Mouse (Mus musculus) mouse trophoblast stem cell (cell line): Measurements from ENCODE around the gene Coil.

Experiments
- in situ Hi-C, 2 experiments: fragments of 300-500 bp; cut with MseI, MboI; formaldehyde crosslinking; loops; 2 replicates in 1 of 2; 3 replicates in 1 of 2; pipeline ENCODE4 v1.15.1; 2025

Gene Coil

DNA sequence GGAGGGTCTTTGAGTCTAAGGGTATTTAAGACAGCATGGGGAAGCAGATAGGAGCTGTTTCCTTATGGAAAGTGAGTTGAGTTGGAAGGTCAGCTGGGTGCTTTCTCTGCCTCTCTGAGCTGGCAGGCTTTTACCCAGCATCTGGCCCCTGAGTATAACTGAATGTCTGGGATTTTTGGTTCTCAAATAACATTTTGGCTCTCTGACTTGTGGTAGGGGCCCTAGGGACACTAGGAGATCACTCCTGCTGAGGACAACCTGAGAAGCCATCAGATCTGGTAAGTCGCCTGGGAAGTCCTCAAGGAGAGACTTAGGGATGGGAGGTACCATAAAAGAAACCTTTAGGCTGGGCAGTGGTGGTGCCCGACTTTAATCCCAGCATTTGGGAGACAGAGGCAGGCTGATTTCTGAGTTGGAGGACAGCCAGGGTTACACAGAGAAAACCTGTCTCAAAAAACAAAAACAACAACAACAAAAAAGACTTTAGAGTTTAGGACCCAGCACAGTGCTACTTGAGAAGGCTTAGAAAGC, at the start of gene Coil:
Gene Coil (plus strand): TSS at position 51 of the 531 bp plus-strand sequence.
- in situ Hi-C loops, result no loop called here

DNA sequence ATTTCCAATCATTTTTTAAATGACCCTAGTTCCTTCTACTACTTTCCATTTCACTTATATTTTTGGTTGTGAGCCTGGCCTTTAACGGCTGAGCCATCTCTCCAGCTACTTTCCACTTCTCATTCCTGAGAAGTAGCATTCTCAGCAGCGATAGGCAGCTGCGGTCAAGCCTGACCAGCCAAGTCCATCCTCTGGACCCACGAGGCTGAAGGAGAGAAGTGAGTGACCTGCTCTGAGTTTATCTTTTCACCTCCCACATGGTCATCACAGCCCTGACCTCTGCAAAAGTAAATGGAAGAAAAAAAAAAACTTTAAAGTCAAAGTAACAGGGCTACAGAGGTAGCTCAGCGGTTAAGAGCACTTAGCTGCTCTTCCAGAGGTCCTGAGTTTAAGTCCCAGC, 43.5 kb upstream of the Coil start:
- in situ Hi-C loops, result no loop called here

GRCm38 (mm10) chr11:88931692-88932530, 38.1 kb upstream of the Coil start:
- in situ Hi-C loops, result no loop called here

DNA sequence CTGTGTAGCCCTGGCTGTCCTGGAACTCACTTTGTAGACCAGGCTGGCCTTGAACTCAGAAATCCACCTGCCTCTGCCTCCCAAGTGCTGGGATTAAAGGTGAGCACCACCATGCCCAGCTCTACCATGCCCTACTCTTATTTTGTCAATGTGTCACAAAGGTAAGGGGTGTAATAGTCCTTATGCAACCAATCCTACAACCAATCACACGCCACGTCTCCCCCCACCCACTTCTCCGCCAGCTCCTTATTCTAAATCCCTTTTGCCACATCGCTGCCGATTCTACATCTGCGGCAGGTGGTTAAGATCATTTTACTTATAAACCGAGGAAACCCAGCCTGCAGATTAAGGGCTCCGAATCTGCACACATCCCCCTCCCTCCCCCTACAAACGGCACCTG, 37.0 kb upstream of the Coil start:
- in situ Hi-C loops, result no loop called here

GRCm38 (mm10) chr11:88934089-88935000, 35.7 kb upstream of the Coil start:
- in situ Hi-C loops, result no loop called here

DNA sequence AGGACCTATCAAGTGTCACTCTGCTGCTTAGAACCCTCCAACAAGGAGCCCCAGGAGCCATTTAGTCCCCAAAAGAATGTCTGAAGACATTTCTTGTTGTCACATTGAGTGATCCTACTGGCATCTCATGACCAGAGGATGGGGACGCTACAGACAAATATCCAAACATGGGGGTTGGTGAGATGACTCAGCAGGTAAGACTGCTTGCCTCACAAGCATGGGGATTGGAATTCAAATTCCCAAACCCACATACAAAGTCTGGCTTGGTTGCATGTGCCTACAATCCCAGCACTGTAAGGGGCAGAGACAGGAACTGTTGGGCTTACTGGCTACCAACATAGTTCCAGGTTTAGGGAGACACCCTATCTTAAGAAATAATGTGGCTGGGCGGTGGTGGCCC, 32.2 kb upstream of the Coil start:
- in situ Hi-C loops, result no loop called here

- in situ Hi-C loops, result no loop called here
Observed at GRCm38 (mm10) chr11:88938770-88939169, 31.3 kb upstream of the Coil start.

GRCm38 (mm10) chr11:88939634-88940033, 30.4 kb upstream of the Coil start:
- in situ Hi-C loops, result no loop called here

DNA sequence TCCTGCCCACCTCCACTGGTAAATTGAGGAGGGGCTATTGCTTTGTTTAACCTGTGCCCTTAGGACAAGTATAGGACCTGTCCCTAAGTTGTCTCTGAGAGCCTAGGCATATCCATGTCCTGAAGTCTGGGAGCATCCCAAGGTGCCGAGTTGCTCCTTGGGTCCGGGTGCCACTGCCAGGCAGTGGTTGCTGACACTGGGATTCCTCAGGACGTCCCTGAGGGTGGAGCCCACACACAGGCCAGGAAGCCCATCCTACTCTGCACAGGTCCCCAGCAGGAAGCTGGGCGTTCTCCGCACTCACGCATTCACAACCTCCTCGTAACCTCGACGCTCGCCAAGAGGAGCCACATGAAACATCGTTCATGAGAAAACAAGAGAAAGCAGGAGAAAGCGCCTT, 28.6 kb upstream of the Coil start:
- in situ Hi-C loops, result no loop called here

DNA sequence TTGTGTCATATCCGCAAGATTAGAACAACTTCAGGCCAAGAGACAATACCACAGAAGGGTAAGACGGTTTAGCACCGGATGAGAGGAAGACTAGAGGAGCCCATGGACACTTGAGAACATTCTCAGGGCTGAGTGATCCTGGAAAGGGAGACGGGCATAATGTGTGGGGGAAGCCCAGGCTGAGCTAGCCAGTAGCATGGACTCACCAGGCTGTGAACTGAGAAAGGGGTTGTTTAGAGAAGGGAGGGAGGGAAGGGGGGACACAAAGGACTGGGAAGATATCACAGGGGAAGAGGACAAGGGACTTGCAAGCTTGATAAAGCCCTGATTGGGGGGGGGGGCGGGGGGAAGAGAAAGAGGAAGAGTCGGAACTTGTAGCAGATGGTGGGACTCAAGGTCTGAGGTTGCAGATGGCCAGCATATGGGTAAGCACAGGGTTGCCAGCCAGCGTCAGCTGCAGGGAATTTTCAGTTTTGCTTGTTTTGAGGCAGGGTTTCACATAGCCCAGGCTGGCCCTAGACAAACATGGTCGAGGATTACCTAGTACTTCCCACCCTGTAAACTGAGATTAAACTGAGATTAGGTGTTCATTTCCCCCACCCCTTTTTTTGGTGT, 24.0 kb upstream of the Coil start:
- in situ Hi-C loops, result no loop called here

- in situ Hi-C loops, result no loop called here
Observed at GRCm38 (mm10) chr11:88948896-88949295, 21.2 kb upstream of the Coil start.

GRCm38 (mm10) chr11:88949802-88950639, 20.0 kb upstream of the Coil start:
- in situ Hi-C loops, result no loop called here

DNA sequence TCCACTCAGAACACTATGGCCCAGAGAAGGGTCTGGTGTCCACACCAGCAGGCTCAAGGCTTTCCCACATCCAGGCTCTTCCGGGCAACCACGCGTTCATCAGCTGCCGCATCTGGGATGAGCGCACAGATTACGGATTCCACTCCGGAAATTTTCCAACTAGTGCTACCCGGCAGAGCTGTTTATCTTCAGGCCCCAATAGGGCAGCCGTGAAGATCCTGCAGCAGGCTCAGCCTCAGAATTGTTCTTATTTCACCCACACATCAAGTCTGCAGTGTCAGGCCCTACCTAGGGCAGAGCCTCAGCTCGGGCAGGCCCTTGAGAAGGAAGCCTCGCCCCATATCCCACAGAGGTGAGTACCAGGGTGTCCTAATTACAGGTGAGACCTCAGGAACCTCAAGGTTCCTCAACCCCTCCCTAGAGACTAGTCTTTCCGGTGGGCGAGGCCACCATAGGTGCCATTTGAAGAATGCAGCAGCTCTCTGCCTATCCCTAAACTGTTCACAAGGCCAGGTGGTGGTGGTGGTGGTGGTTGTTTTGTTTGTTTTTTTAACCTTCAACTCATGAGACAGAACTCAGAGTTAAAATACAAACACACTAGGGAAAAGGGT, 19.3 kb upstream of the Coil start:
- in situ Hi-C loops, result no loop called here

- in situ Hi-C loops, result no loop called here
Observed at GRCm38 (mm10) chr11:88951576-88951975, 18.5 kb upstream of the Coil start.

GRCm38 (mm10) chr11:88952117-88952516, 17.9 kb upstream of the Coil start:
- in situ Hi-C loops, result no loop called here

DNA sequence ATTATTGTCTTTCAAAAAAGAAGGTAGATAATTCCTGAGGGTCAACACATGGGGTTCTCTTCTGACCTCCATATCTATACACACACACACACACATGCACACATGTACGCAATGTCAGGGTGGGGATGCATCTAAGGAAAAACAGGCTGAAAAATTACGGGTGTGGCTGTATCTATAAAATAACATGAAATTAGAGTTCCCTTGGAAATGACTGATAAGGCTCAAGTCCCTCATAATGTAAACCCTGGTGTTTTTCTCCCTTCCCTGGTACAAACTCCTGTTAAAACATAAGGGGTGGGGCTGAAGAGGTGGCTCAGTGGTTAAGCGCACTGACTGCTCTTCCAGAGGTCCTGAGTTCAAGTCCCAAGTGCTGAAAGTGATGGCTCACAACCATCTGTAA, 16.5 kb upstream of the Coil start:
- in situ Hi-C loops, result no loop called here

GRCm38 (mm10) chr11:88954803-88955202, 15.2 kb upstream of the Coil start:
- in situ Hi-C loops, result no loop called here

GRCm38 (mm10) chr11:88955217-88955969, 14.7 kb upstream of the Coil start, which contains the start of gene Scpep1:
Gene Scpep1 (minus strand): TSS chr11:88955465.
- in situ Hi-C loops, result no loop called here

DNA sequence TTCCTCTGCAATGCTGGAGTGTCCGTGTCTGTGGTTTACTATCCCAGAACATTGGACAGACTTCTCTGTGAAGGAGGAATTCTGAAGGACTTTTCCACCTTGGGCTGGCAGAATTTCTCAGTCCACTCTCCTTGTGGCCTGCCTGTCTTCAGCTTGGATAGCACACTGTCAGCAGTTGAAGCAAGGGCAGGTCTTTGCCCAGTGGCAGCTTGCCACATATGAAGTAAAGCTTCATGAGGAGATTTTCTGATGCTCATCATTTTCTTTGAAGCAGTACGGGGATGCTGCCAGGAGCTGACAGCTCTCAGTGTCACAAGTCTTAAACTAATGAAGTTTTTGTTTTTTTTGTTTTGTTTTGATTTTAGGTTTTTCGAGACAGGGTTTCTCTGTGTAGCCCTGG, 11.2 kb upstream of the Coil start:
- in situ Hi-C loops, result no loop called here

GRCm38 (mm10) chr11:88966881-88967361, 3.1 kb upstream of the Coil start, which contains the start of gene Elobl:
Gene Elobl (minus strand): TSS chr11:88966931.
- in situ Hi-C loops, result no loop called here
